Mouse (Mus musculus): ENCODE measurements at regions not wholly inside any gene's neighbourhood (a gene's known extent, or its start where the extent isn't known, plus 50 kb on each side); places are given as distances from the start of the nearest gene placed in this dataset.
"Not testable (repeated sequence)": the region's sequence is repeated elsewhere in the genome, so short reads cannot be mapped to it uniquely, and the experiment has no call there.

- DNase-seq (ENCODE audit: low read depth): no peak
Observed at GRCm38 (mm10) chr6:68532599-68532998, 997.0 kb upstream of the Tacstd2 start.

- no peak for DNase-seq (ENCODE audit: low read depth)
Observed at GRCm38 (mm10) chr6:68503937-68504336, 968.3 kb upstream of the Tacstd2 start.

- no peak for DNase-seq (ENCODE audit: low read depth)
Observed at GRCm38 (mm10) chr6:68481137-68481536, 945.5 kb upstream of the Tacstd2 start.

GRCm38 (mm10) chr6:68474872-68475271 lies 939.3 kb upstream of the Tacstd2 start:
- DNase-seq (ENCODE audit: low read depth): no peak

- DNase-seq (ENCODE audit: low read depth): not testable (repeated sequence)
Observed at GRCm38 (mm10) chr6:68453061-68453803, 917.6 kb upstream of the Tacstd2 start.

- DNase-seq (ENCODE audit: low read depth): peak; percentile 5
Observed at GRCm38 (mm10) chr6:68449042-68449832, 913.6 kb upstream of the Tacstd2 start.

- DNase-seq (ENCODE audit: low read depth): no peak
Observed at GRCm38 (mm10) chr6:68445782-68446181, 910.2 kb upstream of the Tacstd2 start.

GRCm38 (mm10) chr6:68437184-68437583 lies 901.6 kb upstream of the Tacstd2 start:
- DNase-seq (ENCODE audit: low read depth): no peak

Data from NIH3T3 (cell line).